In the genomic region with DNA sequence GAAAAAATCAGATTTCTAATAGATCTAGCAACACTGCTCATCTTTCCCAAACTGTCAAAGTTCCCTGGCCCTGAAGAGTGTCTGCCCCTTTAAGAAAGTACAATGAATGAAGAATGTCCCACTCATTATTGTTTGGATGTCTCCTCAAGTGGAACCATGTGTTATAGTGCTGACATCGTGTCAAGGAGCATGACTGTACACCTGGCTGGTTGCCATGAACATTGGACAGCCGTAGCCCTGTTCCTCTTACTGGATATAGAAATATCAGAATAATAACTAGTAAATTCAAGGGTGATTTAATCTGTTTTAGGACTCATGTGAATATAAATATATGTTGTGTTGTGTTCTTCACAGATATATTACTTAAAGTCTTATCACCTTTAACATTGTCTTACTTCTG, we compare ENCODE assay signal across 18 mouse cellular contexts.
DNase-seq lines count a peak whose midpoint lies in the region; ATAC-seq and TF ChIP-seq lines count a peak whose summit lies in the region.
"Had no signal": no experiment of that assay in that cellular context is flagged by ENCODE, and none has a peak within 500 bp of the region (broad histone marks: within the 10 kb centered on the region; RNA-seq: fewer than 3 reads in every experiment).

No protein-coding gene starts in this region.

- no peaks in the 10 kb centered on the region for H3K9me3 ChIP-seq in heart, postnatal 0 days (replicated peaks; ENCODE audit: control insufficient read depth, low read length)
- H3K9me3 ChIP-seq: embryonic facial prominence, embryonic 13.5 days; midbrain, embryonic 13.5 days; neural tube, embryonic 15.5 days had no signal

- no peak for TF ChIP-seq EP300 in heart, postnatal 0 days (IDR thresholded peaks at IDR 0.05; ENCODE audit: low read depth)

- no peak for TF ChIP-seq POLR2A in kidney, adult 2 months (IDR thresholded peaks at IDR 0.05; ENCODE audit: low read depth, low read length)

- peak; percentile 13 for DNase-seq in adrenal gland, adult 2 months
- no peak for DNase-seq in adrenal gland, adult 18-20 months (ENCODE audit: low spot score in 2 of 2)
- peak; percentile 20 for DNase-seq in heart, postnatal 0 days (ENCODE audit: low spot score)
- no peak for DNase-seq in heart, postnatal 25 days (ENCODE audit: low spot score)
- DNase-seq in adipocyte (ENCODE audit: low spot score): peak; percentile 60
- DNase-seq in cerebellum, postnatal 14 days: peak; percentile 28 to 30
- no peak for DNase-seq in kidney, adult 2 months
- no peak for DNase-seq in embryo, embryonic 10 days (ENCODE audit: low spot score)
- DNase-seq: forebrain, postnatal 0 days; heart, adult 11 months; kidney, adult 9 months; layer of hippocampus, postnatal 36 days; lung, adult 18-20 months; thymus, postnatal 36 days had no signal

- no peak overlapping the region for H3K27ac ChIP-seq in heart, postnatal 0 days (ENCODE audit: low read depth)
- H3K27ac ChIP-seq in kidney, adult 2 months (ENCODE audit: insufficient read depth, low read depth, low read length): no peak overlapping the region
- H3K27ac ChIP-seq: embryonic facial prominence, embryonic 13.5 days; midbrain, embryonic 13.5 days; neural tube, embryonic 15.5 days had no signal

- TF ChIP-seq CTCF in heart, postnatal 0 days (IDR thresholded peaks at IDR 0.05; ENCODE audit: low read depth): no peak
- no peak for TF ChIP-seq CTCF in kidney, adult 2 months (conservative IDR thresholded peaks at IDR 0.05; ENCODE audit: insufficient read depth, insufficient read length, low read depth, low read length)

- no peaks in the 10 kb centered on the region for H3K4me1 ChIP-seq in heart, postnatal 0 days (ENCODE audit: control insufficient read depth, insufficient read depth)
- H3K4me1 ChIP-seq in kidney, adult 2 months (ENCODE audit: control insufficient read depth, insufficient read depth, low read length): no peaks in the 10 kb centered on the region
- H3K4me1 ChIP-seq: embryonic facial prominence, embryonic 13.5 days; midbrain, embryonic 13.5 days; neural tube, embryonic 15.5 days had no signal

- intact Hi-C loops in heart, postnatal 25 days (cut with DNase I): no loop called here

- WGBS in heart, postnatal 0 days: 15% methylated on average over 2 of the region's 2 CpGs
- WGBS in kidney, adult 2 months: 16% methylated on average over 2 of the region's 2 CpGs

- H3K27me3 ChIP-seq in heart, postnatal 0 days (ENCODE audit: control insufficient read depth, insufficient read depth, low read length): no peaks in the 10 kb centered on the region
- H3K27me3 ChIP-seq in kidney, adult 2 months (replicated peaks; ENCODE audit: control insufficient read depth, insufficient read depth, low read length): no peaks in the 10 kb centered on the region
- H3K27me3 ChIP-seq: embryonic facial prominence, embryonic 13.5 days; midbrain, embryonic 13.5 days; neural tube, embryonic 15.5 days had no signal

- peak; percentile 27; the same call in 1 of the 2 replicates for ATAC-seq in heart, postnatal 0 days (ENCODE audit: insufficient read depth, low read depth)
- ATAC-seq: forebrain, postnatal 0 days; midbrain, embryonic 13.5 days had no signal

- no peak overlapping the region for H3K4me2 ChIP-seq in heart, postnatal 0 days (ENCODE audit: low read depth, low read length)
- H3K4me2 ChIP-seq: embryonic facial prominence, embryonic 13.5 days; midbrain, embryonic 13.5 days; neural tube, embryonic 15.5 days had no signal

- no peaks in the 10 kb centered on the region for H3K36me3 ChIP-seq in heart, postnatal 0 days (replicated peaks; ENCODE audit: control insufficient read depth, insufficient read depth, low read length)
- no peaks in the 10 kb centered on the region for H3K36me3 ChIP-seq in kidney, adult 2 months (ENCODE audit: control insufficient read depth, insufficient read depth, low read length)
- H3K36me3 ChIP-seq: embryonic facial prominence, embryonic 13.5 days; midbrain, embryonic 13.5 days; neural tube, embryonic 15.5 days had no signal

- no peak overlapping the region for H3K4me3 ChIP-seq in heart, postnatal 0 days (ENCODE audit: low read depth, low read length)
- no peak overlapping the region for H3K4me3 ChIP-seq in kidney, adult 2 months (ENCODE audit: insufficient read depth, low read depth, low read length)
- H3K4me3 ChIP-seq: embryonic facial prominence, embryonic 13.5 days; midbrain, embryonic 13.5 days; myocyte; neural tube, embryonic 15.5 days had no signal

- no peak overlapping the region for H3K9ac ChIP-seq in heart, postnatal 0 days (replicated peaks; ENCODE audit: low read depth, low read length)
- H3K9ac ChIP-seq: embryonic facial prominence, embryonic 13.5 days; forebrain, postnatal 0 days; midbrain, embryonic 13.5 days; neural tube, embryonic 15.5 days had no signal

Comparison
In these comparisons a context has a peak if more than half of its experiments do, and no peak if none do; other contexts are left out.
1. DNase-seq: peak in adrenal gland, adult 2 months (single experiment), heart, postnatal 0 days (single experiment), adipocyte (single experiment) and cerebellum, postnatal 14 days (2 of 2); none in adrenal gland, adult 18-20 months (0 of 2), heart, postnatal 25 days (single experiment), kidney, adult 2 months (single experiment) and embryo, embryonic 10 days (single experiment).